Mouse (Mus musculus) hindbrain, postnatal 0 days (tissue): ENCODE data around the gene Lrrn4. TPM values are rescaled to one million over a fixed set of nuclear protein-coding genes. Genes with fewer than 3 reads are reported as not detected.

Source experiments
- ATAC-seq: fragments of 200-750 bp; cut with Nextera tagmentation; 2 replicates; pipeline ENCODE4 v1.8.0; 2017; ENCODE audit warnings: mild to moderate bottlenecking, moderate TSS enrichment, moderate library complexity
- DNase-seq: peaks from one replicate; pipeline ENCODE4 v3.0.0-alpha.2; 2015; ENCODE audit warnings: low spot score
- H3K27ac ChIP-seq: fragments of 300-500 bp; sonication (generic); 2 replicates; pipeline ENCODE4 v1.5.1; 2014; ENCODE audit warnings: mild to moderate bottlenecking
- H3K27me3 ChIP-seq: fragments of 300-500 bp; sonication (generic); 2 replicates; pipeline ENCODE4 v1.6.1; 2014; ENCODE audit warnings: low read length, mixed read lengths; ENCODE audit not compliant: insufficient read depth
- H3K36me3 ChIP-seq: fragments of 300-500 bp; sonication (generic); 2 replicates; pipeline ENCODE4 v1.6.1; 2014; ENCODE audit warnings: low read length, mixed read lengths; ENCODE audit not compliant: insufficient read depth
- H3K4me1 ChIP-seq: fragments of 300-500 bp; sonication (generic); 2 replicates; pipeline ENCODE4 v1.6.1; 2014; ENCODE audit warnings: antibody characterized with exemption, low read length, mixed read lengths; ENCODE audit not compliant: insufficient read depth
- H3K4me2 ChIP-seq: fragments of 300-500 bp; sonication (generic); 2 replicates; pipeline ENCODE4 v1.6.1; 2014; ENCODE audit warnings: low read depth, mild to moderate bottlenecking, low read length, moderate library complexity, mixed read lengths
- H3K4me3 ChIP-seq: fragments of 300-500 bp; sonication (generic); 2 replicates; pipeline ENCODE4 v1.5.1; 2014; ENCODE audit warnings: low read length
- H3K9ac ChIP-seq: fragments of 300-500 bp; sonication (generic); replicated peaks from 2 replicates; pipeline ENCODE4 v1.6.1; 2014; ENCODE audit warnings: mild to moderate bottlenecking, low read length, moderate library complexity, mixed read lengths
- H3K9me3 ChIP-seq: fragments of 300-500 bp; sonication (generic); 2 replicates; pipeline ENCODE4 v1.6.1; 2016; ENCODE audit warnings: low read length, mixed read lengths
- CTCF ChIP-seq: IDR thresholded peaks from 2 replicates; pipeline ENCODE4 v1.5.1; 2016; ENCODE audit warnings: antibody characterized with exemption, control low read depth, low read depth
- WGBS: fragments of 180-500 bp; shearing (Covaris S2); extraction: QIAGEN DNeasy Blood & Tissue Kit; methylation state at CpG from one replicate; pipeline ENCODE4 v1.1.7; 2014; 5-methylcytosine and 5-hydroxymethylcytosine counted together
- polyA plus RNA-seq: library from polyadenylated mRNA; unstranded; fragments of >200 nt; fragmentation: Nextera tagmentation; extraction: Ambion mirVana; gene quantifications from 2 replicates; pipeline ENCODE4 v1.2.1, GENCODE M21; 2015
- total RNA-seq: library from RNA; depleted of rRNA; stranded (reverse); fragments of >200 nt; gene quantifications from 2 replicates; pipeline ENCODE4 v1.2.3, GENCODE M21; 2014; rRNA removed

Gene Lrrn4
- total and polyA plus RNA-seq, 2 experiments from 2014 or later, result 0.64 to 1.7 TPM

DNA sequence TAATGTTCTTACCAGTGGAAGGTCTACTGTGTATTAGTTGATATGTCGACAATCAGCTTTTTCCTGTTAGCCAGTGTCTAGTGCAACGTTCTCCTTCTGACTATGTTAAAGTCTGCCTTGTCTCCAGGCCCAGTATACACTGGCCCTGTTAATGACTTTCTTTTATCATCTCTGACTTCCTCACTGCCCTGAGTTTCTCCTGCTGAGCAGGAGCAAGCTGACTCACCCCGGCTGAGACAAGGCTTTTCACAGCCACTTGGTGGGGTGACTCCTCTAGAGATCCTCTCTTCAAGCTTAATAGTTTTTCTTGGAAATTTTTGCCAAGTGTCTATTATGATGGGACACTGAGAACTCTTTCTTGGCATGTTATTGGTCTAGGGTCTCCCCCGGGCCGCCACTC lies 24.4 kb downstream of the Lrrn4 start:
- H3K36me3 ChIP-seq, result peaks cover 11% of the 10 kb centered on the region
- no peaks in the 10 kb centered on the region for H3K4me1 ChIP-seq
- WGBS, result 80% methylated on average over 5 of the region's 5 CpGs
- H3K4me3 ChIP-seq, result no peak overlapping the region
- no peak overlapping the region for H3K9ac ChIP-seq
- no peak overlapping the region for H3K4me2 ChIP-seq
- H3K27ac ChIP-seq, result no peak overlapping the region
- no peaks in the 10 kb centered on the region for H3K27me3 ChIP-seq
- TF ChIP-seq CTCF, result no peak
- no peaks in the 10 kb centered on the region for H3K9me3 ChIP-seq
- no peak for ATAC-seq
- no peak for DNase-seq

DNA sequence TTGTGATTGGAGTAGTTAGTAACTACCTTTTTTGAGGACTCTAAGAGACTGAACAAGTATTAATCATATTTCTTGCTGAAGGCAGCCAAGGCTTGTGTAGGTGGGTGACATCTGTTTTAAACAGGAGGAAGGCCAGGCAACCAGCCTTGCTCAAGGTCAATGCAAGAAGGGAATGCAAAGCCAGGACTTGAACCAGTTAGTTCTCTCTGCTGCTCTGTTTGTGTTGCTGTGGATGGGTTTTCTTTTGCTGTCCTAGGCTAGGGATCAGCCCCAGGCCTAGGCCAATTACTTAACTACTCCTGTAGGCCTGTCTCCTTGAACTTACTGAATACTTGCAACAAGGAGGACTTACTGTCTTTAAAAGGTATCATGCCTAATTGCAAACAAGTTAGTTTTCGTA lies 27.6 kb downstream of the Lrrn4 start:
- Histone ChIP-seq H3K9me3 (no peaks in the 10 kb centered on the region), H3K36me3 (peaks cover 16% of the 10 kb centered on the region), H3K27ac (no peak overlapping the region), H3K4me1 (peaks cover 2% of the 10 kb centered on the region; the same call in 1 of the 2 replicates), H3K27me3 (no peaks in the 10 kb centered on the region), H3K4me3 (no peak overlapping the region), H3K9ac (no peak overlapping the region), H3K4me2 (no peak overlapping the region)
- no peak for TF ChIP-seq CTCF
- no peak for DNase-seq
- no peak for ATAC-seq
- WGBS, result 95% methylated on average over 1 of the region's 1 CpGs

GRCm38 (mm10) chr2:132849141-132849540 lies 31.6 kb downstream of the Lrrn4 start:
- Histone ChIP-seq H3K27ac (no peak overlapping the region), H3K9ac (no peak overlapping the region), H3K4me3 (no peak overlapping the region), H3K4me2 (no peak overlapping the region), H3K36me3 (peaks cover 16% of the 10 kb centered on the region), H3K4me1 (peaks cover 10% of the 10 kb centered on the region), H3K9me3 (no peaks in the 10 kb centered on the region), H3K27me3 (no peaks in the 10 kb centered on the region)
- 55% methylated on average over 6 of the region's 6 CpGs for whole genome bisulfite sequencing
- no peak for ATAC-seq
- DNase-seq, result peak; percentile 25
- TF ChIP-seq CTCF, result no peak

GRCm38 (mm10) chr2:132848361-132848760 lies 32.3 kb downstream of the Lrrn4 start:
- WGBS, result 87% methylated on average over 4 of the region's 4 CpGs
- Histone ChIP-seq H3K36me3 (peaks cover 16% of the 10 kb centered on the region), H3K27me3 (no peaks in the 10 kb centered on the region), H3K27ac (no peak overlapping the region), H3K9me3 (no peaks in the 10 kb centered on the region), H3K9ac (no peak overlapping the region), H3K4me1 (peaks cover 10% of the 10 kb centered on the region), H3K4me2 (peak overlapping the region; percentile 85), H3K4me3 (no peak overlapping the region)
- ATAC-seq (no peak), DNase-seq (no peak)
- TF ChIP-seq CTCF, result no peak

DNA sequence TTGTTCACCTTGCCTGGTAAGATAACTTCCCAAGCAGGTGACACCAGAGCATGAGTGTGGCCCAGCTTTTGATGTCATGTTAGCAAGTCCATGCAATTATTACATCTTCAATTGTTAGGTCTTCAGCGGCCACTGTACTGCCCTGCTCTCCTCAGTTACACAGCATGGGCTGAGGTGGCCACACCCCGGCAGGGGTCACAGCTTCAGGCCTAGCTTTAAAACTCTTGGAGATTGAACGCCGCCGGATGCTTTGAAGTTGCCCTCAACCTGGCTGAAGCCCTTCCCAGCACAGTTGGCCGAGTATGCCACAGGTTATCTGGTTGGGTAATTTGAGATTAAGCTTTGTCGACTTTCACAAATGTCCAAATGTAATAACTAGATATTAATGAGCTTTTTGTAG lies 33.1 kb downstream of the Lrrn4 start:
- peak overlapping the region; percentile 92 for H3K9ac ChIP-seq
- 40% methylated on average over 7 of the region's 7 CpGs for WGBS
- peaks cover 10% of the 10 kb centered on the region for H3K4me1 ChIP-seq
- H3K27ac ChIP-seq, result no peak overlapping the region
- peak overlapping the region; percentile 95 for H3K4me3 ChIP-seq
- H3K9me3 ChIP-seq, result no peaks in the 10 kb centered on the region
- DNase-seq, result peak; percentile 6
- TF ChIP-seq CTCF, result no peak
- H3K4me2 ChIP-seq, result peak overlapping the region; percentile 85
- no peaks in the 10 kb centered on the region for H3K27me3 ChIP-seq
- no peak for ATAC-seq
- H3K36me3 ChIP-seq, result peaks cover 18% of the 10 kb centered on the region

DNA sequence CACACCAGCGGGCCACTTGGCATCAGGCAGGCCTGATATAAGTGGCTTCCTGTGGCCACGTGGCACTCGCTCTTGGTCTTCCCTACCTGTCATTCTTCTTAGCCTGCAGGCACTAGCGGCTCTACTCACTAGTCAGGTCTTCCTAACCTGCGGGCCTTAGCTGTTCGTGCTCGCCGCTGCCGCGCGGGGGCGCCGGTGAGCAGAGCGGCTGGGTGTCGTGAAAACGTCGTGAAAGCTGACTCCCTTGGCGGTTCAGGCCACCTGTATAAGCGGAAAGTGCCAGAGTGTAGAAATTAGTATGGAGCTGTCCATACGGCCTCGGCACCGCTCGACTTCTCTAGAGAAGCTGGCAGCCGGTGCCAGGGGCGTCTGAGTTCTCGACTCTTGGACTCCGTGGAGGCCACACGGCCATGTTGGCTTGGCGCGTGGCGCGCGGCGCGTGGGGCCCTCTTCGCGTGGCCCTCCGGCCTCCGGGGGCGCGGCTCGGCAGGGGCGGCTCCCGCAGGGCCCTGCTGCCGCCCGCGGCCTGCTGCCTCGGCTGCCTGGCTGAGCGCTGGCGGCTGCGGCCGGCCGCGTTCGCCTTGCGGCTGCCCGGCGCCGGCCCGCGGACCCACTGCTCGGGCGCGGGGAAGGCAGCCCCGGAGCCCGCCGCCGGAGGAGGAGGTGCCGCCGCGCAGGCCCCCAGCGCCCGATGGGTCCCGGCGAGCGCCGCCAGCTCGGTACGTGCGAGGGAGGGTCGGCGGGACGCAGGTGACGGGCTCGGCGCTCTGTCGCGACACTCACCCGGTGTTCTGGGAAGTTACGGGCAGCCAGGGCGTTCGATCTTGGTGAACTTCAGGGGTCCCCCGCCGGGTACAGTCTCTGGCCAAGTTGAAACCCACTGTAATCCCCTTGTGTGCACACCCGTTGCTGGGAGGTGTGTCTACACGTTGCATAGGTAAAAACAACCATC lies 34.0 kb downstream of the Lrrn4 start, which contains the start of gene Crls1:
Gene Crls1 (plus strand): TSS at position 260 of the 952 bp plus-strand sequence.
- peaks cover 11% of the 10 kb centered on the region for H3K36me3 ChIP-seq
- DNase-seq (peak; percentile 96), ATAC-seq (peak; percentile 94)
- H3K4me3 ChIP-seq, result peak within 1 kb of the TSS; percentile 95
- peak within 1 kb of the TSS; percentile 92 for H3K9ac ChIP-seq
- H3K27me3 ChIP-seq, result no peaks in the 10 kb centered on the region
- TF ChIP-seq CTCF, result peak; percentile 99
- peak within 1 kb of the TSS; percentile 85 for H3K4me2 ChIP-seq
- H3K4me1 ChIP-seq, result peaks cover 10% of the 10 kb centered on the region
- WGBS, result under 1% methylated on average over 91 of the region's 96 CpGs
- no peaks in the 10 kb centered on the region for H3K9me3 ChIP-seq
- H3K27ac ChIP-seq, result peak within 1 kb of the TSS; percentile 87

DNA sequence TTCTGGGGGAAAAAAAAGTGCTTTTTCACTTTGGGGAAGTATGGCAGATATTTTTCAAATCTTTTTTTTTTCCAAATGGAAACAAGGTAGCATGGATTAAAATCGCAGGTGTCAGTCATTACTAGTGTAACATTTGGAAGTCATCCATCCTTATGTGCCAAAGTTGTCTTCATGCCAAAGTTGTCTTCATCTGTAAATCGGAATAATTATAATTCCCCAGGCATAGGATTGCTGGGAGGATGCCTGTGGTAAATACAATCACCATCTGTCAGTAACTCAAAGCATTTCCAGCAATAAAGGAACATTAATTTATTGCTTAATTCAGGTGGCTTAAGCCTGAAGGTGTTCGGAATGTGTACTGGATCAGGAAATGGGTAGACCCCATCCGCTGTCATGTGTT lies 39.6 kb downstream of the Lrrn4 start:
- no peak for ATAC-seq
- Histone ChIP-seq H3K9ac (no peak overlapping the region), H3K36me3 (0 out of 2 replicates have a peak, but pooled peaks cover 3% of the 10 kb centered on the region), H3K4me2 (no peak overlapping the region), H3K27me3 (no peaks in the 10 kb centered on the region), H3K9me3 (no peaks in the 10 kb centered on the region), H3K27ac (no peak overlapping the region), H3K4me3 (no peak overlapping the region), H3K4me1 (no peaks in the 10 kb centered on the region)
- WGBS, result 82% methylated on average over 4 of the region's 4 CpGs
- peak; percentile 4 for DNase-seq
- no peak for TF ChIP-seq CTCF

Other genes with a start within 250 kb of the Lrrn4 start
- 11.9 and 17.8 TPM in 2 replicates for gene Shld1, start 194.0 kb downstream of the Lrrn4 start, total RNA-seq
- gene Shld1, start 194.0 kb downstream of the Lrrn4 start, polyA plus RNA-seq, result 16.7 and 18.4 TPM in 2 replicates
- gene Chgb, start 99.6 kb downstream of the Lrrn4 start, total RNA-seq, result 27.0 and 35.5 TPM in 2 replicates
- 137 and 143 TPM in 2 replicates for gene Chgb, start 99.6 kb downstream of the Lrrn4 start, polyA plus RNA-seq
- 8.4 and 14.7 TPM in 2 replicates for gene Trmt6, start 64.8 kb downstream of the Lrrn4 start, total RNA-seq
- gene Trmt6, start 64.8 kb downstream of the Lrrn4 start, polyA plus RNA-seq, result 27.8 and 31.0 TPM in 2 replicates
- gene Mcm8, start 64.8 kb downstream of the Lrrn4 start, total RNA-seq, result 2.1 and 3.2 TPM in 2 replicates
- 5.2 and 5.6 TPM in 2 replicates for gene Mcm8, start 64.8 kb downstream of the Lrrn4 start, polyA plus RNA-seq
- gene Crls1, start 34.2 kb downstream of the Lrrn4 start, total RNA-seq, result 29.5 and 33.6 TPM in 2 replicates
- 21.6 and 22.9 TPM in 2 replicates for gene Crls1, start 34.2 kb downstream of the Lrrn4 start, polyA plus RNA-seq
- gene Fermt1, start 65.0 kb upstream of the Lrrn4 start, total RNA-seq, result 0.05 and 0.22 TPM in 2 replicates
- gene Fermt1, start 65.0 kb upstream of the Lrrn4 start, polyA plus RNA-seq, result 0.13 and 0.54 TPM in 2 replicates